Mouse (Mus musculus): Measurements from ENCODE around the gene Mapk1ip1l.

GRCm38 (mm10) chr14:47302885-47303680 is 5.0 kb downstream of the Mapk1ip1l start:
- TF ChIP-seq CTCF (IDR thresholded peaks at IDR 0.05; ENCODE audit: low read depth, low read length) (no peak), GATA1 (IDR thresholded peaks at IDR 0.05; ENCODE audit: borderline replicate concordance, low read length) (no peak), TAL1 (conservative IDR thresholded peaks at IDR 0.05; ENCODE audit: low read depth, low read length) (no peak), GATA2 (IDR thresholded peaks at IDR 0.05; ENCODE audit: borderline replicate concordance, low read depth, low read length) (no peak)
